Mouse (Mus musculus) megakaryocyte, embryonic 14.5 days (primary cell): ENCODE measurements around the gene Etv6.

Experiments used
- FLI1 ChIP-seq: IDR thresholded peaks from 2 replicates; pipeline ENCODE4 v1.6.1; 2012; ENCODE audit warnings: low read length, inconsistent platforms, mixed read lengths
- GATA1 ChIP-seq: IDR thresholded peaks from 3 replicates; pipeline ENCODE4 v1.6.1; 2012; ENCODE audit warnings: mixed read lengths, low read length, inconsistent platforms, borderline replicate concordance

GRCm38 (mm10) chr6:134035490-134036405 lies at the start of gene Etv6:
- TF ChIP-seq GATA1: no peak
- TF ChIP-seq FLI1: no peak
